Mouse (Mus musculus): ENCODE results near the gene Fam83e.

Gene Fam83e

DNA sequence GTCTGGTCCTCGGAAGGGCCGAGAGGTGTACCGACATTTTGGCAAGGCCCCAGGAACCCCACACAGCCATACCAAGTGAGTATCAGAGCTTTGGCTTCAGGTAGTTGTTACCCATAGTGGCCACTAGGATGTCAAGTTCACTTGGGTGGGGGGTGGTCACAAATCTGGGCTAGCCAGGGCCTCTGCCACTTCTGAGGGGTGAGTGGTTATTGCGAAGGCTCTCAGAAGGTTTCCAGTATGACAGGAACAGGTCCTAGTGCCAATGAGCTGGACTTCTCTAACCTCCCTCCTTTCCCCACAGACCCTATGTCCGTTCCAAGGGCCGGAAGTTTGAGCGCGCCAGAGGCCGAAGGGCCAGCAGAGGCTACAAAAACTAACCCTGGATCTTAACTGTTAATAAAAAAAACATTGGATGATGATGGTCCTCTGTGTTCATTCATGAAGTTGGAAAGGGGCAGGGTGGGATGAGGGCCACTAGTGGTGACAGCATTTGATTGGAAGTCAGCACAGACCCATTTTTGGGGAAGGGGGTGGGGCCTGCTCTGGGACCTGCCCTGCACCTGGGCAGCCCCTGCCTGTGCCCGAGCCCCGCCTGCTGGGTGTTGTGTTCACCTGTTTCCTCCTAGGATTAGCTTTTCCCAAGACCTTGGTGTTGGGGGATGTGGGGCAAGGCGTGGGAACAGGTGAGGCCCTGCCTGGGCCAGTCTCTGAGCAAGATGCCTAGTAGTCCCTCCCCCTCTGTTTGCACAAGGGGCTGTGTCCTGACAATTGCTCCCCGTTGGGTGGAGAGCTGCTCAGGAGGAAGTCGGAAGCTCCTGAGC, at the start of gene Fam83e:
Gene Fam83e, plus strand, starts transcription at position 800 of the 821 bp plus-strand sequence.
- in situ Hi-C loops (cut with MseI, MboI) = no loop called here

DNA sequence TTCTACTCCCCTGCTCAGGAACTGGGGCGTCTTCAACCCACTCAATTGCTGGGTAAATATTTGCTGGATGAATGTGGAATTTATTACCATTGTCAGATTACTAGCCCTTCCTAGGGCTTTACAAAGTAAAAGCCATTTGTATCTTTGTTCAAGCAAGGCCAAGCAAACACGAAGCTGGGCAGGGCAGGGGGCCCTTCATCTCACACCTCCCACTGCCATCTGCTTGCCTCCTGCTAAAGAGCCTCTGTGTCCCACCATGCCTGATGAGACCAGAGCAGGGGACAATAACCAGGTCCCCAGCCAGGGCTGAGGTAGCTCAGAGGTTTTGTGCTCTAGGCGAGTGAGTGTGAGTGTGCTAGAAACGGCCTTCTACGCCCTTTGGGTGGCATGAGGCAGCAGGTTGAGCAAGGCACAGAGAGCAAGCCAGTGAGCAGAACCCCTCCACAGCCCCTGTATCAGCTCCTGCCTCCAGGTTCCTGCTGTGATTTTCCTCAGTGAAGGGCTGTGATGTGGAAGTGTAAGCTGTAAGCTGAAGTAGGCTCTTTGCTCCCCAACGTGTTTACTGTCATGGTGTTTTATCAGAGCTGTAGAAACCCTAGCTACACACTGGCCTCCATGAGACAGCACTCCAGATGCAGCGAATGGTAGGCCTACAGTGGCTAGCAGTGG, 43.3 kb upstream of the Fam83e start:
- in situ Hi-C loops (cut with MseI, MboI) = no loop called here

DNA sequence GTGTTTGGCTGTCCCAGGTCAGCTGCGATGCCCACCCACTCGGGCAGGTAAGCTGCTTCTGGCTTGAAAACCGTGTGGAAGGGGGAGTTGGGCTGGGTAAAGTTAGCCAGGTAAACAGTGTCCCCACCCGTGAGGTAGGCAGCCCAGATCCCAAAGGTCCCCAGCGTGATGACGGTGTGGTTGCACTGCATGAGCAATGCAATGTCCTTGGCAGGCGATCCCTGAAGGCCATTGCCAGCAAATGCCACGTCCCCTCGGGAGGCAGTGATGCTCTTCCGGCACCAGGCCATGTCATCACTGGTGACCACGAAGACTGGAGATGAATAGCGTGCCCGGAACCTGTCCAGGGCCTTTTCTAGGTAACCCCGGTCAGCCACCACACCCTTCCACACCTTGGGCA, 42.5 kb upstream of the Fam83e start:
- in situ Hi-C loops (cut with MseI, MboI) = no loop called here

DNA sequence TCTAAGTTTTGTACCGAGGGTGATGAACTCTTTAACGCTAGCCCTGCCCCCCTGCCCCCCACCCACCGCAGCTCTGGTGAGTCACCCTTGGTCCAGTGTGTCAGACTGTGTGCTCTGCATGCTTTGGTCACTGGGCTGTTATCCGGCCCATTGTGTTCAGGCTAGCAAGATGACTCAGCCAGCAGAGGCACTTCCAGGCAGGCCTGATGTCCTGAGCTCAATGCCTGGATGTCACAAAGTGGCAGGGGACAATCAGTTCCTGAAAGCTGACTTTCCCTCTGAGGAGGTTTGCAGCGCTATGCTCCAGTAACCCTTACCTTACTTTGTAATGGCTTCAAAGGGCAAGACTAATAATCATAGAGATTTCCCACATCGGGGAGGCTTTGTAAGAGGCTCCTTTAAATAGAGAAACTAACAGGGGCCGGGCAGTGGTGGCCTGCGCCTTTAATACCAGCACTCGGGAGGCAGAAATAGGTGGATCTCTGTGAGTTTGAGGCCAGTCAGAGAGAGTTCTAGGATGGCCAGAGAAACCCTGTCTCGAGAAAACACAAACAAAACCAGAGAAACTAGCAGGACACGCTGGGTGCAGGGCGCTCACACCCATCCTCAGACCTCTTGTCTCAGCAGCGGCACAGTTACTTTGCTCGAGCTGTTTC, 40.9 kb upstream of the Fam83e start:
- in situ Hi-C loops (cut with MseI, MboI) = no loop called here

DNA sequence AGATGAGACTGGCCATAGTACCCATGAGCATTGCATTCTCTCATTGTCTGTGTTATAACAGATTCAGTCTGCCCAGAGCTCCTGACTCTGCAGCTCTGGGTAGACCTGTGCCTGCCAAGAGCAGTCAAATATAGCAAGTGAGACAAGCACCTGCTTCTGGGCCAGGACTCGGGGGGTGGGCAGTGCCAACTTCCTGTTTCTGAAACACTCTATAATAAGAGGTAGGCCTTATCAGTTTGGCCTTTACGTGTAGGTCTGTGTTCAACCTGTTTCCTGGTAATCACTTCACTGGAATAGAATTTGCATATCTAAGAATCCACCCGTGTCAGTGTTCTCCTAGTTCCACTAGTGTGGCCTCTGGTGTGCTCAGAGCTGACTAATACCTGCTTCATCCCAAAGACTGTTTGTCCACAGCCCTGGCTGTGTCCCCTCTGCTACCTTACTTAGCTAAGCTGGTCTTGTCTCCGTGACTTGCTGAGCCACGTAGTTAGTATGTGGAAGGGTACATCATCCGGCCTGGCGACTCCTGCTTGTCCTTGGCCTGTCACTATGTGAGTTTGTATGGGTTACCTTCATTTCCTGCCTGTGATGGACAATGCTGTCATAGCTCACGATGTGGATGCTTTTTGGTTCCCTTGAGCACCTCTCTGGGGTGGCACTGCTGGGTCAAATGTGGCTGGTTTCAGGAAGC, 39.8 kb upstream of the Fam83e start:
- in situ Hi-C loops (cut with MseI, MboI) = no loop called here

DNA sequence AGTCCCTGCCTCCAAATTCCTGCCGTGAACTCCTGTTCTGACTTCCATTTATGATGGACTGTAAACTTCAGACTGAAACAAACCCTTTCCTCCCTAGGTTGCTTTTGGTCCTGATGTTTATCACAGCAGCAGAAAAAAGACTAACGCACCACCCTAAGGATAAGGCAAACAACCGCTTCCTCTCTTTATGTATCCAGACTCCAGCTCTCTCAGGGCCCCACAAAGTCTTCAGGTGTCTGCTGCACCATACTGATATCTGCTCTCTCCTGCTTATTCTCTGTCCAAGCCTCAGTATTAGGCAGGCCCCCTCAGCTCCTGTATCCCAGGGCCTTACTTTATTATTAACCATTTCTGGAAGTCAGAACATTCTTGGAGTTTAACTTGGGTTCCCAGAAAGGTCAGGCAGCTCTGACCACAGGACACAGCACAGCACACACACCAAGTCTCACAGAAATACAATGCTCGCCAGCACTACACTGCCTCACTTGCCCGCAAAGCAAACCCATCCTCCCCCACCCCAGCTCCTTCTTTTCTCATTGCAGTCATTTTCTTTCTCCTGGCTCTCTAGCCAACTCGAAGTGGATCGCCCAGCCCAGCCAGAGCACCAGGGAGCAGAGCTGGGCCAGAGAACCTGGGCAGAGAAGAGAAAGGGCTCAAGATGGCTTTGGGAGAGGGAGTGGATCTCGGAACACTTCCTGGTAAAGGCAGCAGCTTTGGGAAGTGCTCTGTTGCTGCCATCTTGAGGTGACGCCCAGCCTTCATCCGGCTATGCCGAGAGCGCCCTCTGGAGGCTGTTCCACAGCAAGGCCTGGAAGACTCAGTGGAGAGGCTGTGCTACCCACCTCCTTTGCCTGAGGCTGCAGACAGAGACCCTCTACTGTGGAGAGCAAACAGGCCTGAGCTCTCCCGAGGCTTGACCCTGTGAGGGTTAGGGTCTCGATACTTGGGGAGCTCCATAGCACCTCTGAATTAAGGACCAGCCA, 38.6 kb upstream of the Fam83e start:
- in situ Hi-C loops (cut with MseI, MboI) = no loop called here

DNA sequence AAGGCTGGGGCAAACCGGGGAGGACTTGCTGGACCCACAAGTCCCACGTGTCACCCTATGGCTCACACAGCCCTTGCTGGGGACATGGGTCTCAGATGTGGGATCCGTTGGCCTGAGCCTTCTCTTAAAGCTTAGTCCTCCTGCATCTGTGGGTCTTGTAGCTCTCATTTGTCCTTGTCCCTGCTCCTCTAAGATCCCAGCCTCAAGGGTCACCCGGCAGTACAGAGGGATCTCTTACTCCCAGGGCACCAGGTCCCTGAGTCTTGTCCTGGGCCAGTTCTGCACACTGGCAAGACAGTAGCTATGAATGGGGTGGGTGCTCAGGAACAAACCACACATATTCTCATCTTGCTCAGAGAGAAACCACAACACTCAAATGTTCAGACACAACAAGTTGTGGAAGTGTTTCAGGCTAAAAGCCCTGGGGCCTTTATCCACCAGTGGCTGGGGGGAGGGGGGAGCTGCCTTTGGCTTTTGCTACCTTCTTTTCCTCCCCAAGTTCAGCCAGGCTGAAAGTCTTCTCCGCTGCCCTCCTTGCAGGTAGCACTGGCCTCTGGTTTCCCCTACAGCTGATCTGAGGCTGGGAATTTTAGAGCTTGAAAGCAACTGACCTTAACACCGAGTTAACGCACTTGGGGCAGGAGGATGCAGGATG, 37.5 kb upstream of the Fam83e start, which contains the start of gene Ntn5:
Gene Ntn5, plus strand, starts transcription at position 627 of the 655 bp plus-strand sequence.
- in situ Hi-C loops (cut with MseI, MboI) = no loop called here

DNA sequence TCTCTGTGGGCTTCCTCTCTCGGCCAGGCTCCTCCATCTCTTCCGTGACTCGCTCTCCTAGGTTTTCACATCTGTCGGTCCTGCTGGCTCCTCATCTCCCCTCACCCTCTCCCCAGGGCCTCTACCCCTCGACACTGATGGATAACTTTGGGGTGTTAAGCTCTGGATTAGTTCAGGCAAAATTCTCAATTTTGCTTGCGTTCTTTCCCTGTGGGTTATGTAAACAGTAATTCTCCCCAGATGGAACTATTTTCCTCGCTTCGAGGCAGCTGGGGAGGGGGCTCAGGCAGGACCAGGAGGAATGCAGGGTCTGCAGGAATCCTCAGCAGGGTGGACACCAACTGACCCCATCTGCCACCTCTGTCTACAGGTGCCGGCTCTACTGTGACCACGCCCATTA, 35.2 kb upstream of the Fam83e start:
- in situ Hi-C loops (cut with MseI, MboI) = no loop called here

DNA sequence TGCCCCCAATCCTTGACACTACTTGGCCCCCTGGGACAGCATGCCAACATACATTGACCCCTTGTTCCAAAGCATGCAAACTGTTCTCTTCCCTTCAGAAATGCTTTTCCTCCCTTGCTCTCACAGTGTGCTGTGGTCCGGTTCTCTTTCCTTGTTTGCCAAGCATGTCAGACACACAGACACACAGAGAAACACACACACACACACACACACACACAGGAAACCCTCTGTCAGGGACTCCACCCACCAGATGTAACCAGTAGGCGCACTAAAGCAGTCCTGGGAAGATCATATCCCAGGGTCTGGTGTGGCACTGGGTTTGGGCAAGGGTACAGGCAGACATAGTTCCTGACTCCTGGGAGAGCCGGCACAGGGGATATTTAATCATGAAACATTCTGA, 34.2 kb upstream of the Fam83e start:
- in situ Hi-C loops (cut with MseI, MboI) = no loop called here

DNA sequence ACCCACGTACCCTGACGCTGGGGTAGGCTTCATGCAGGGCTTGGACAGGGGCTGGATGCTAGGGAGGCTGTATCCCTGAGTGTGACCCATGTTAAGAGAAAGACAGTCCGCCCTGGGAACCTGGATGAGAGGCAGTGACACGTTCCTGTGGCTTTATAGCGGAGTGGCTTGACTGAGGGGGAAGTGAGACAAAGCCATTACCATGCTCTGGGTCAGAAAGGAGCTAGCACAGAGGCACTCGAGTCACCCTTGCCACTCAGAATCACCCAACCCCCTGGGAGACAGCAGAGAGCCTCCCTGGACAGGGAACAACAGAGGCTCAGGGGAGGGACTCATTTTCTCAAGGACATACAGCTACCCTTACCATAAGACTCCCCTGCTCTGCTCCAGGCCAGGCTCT, 31.9 kb upstream of the Fam83e start:
- in situ Hi-C loops (cut with MseI, MboI) = no loop called here

DNA sequence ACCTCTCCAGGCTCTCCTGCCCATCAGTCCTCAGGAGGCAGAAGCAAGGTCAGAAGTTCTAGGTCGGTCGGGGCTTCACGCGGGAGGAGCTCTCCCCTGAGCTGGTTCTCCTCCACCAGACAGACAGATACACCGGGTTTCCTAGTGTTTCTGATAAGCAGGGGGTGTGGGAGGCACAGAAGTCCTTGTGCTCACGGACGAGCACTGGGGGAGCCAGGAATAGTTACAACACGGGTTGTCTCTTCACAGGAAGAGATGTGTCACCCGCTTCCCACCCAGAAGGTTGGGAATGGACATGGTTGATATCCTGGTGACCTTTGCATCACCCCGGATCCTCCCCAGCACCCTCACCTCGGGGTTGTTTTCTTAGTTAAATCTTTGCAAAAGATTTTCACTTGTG, 31.2 kb upstream of the Fam83e start:
- in situ Hi-C loops (cut with MseI, MboI) = no loop called here

DNA sequence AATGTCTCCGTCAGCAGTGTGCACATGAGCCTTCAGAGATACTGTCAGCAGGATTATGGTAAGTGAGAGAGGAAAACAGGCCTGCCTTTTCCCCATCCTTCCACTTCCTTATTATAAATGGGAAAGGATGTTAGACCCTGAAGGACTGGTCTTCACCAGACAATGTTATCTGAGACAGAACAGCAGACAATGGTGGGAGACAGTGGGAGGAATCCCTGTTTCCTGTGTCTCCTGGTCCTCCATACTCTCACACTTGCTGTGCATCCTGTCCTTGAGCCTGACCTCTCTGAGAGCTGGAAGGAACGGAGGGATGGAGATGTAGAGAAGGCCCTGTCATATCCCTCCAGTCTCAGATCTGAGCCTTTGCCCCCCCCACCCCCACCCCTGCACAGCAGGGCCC, 28.6 kb upstream of the Fam83e start:
- in situ Hi-C loops (cut with MseI, MboI) = no loop called here

DNA sequence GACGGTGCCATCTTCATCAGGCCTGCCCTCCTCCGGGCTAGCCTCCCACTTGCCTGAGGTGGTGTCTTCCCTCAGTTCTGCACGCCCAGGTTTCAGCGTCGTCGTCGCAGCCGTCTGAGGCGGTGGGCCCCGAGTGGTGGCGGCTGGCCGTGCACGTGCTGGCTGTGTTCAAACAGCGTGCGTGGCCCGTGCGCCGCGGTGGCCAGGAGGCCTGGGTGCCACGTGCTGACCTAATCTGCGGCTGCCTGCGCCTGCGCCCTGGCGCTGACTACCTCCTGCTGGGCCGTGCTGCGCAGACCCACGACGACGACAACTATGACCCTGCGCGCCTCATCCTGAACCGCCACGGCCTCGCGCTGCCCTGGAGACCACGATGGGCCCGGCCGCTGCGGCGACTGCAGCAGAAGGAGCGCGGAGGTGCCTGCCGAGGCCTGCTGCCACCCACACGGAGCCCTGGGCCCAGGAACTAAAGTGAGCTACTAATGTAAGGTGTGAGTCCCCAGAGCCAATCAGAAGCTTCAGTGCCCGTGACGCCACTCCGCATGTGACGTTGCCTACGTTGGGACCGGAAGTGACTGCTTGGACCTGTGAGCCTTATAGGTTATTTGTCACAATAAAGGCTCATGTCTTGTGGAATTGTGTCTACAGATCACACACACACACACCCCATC, 27.0 kb upstream of the Fam83e start, which contains the start of gene Sec1:
Gene Sec1, minus strand, starts transcription at position 482 of the 671 bp plus-strand sequence.
- in situ Hi-C loops (cut with MseI, MboI) = no loop called here

DNA sequence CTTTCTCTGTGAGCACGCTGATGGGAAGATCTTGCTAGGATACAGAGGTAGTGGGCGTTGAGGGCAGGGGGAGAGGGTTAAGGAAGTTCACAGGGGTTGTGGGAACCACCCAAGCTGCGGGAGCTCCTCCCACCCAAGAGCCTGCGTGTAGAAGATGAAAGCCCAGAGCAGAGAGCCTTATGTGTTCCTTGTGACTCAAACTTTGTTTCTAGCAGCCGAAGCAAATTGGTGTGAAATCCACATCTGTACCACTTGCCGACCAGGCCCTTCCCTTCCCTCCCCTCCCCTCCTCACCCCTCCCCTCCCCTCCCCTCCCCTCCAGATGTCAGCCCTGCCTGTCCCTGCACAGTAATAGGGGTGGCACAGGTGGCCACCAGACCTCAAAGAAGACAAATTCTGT, 25.9 kb upstream of the Fam83e start:
- in situ Hi-C loops (cut with MseI, MboI) = no loop called here

DNA sequence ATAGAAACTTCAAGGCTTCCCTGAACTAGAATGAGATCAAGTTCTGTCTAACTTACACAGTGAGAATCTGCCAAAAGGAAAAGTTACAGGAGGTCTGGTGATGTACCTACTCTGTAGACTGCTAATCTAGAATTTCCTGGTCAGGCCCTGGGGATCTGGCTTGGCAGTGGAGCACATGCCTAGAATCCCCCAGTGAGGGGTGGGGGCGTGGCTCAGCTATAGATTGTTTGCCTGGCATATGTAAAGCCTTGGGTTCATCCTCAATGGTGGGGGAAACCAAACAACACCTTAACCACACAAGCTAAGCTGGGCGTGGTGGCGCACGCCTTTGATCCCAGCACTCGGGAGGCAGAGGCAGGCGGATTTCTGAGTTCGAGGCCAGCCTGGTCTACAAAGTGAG, 23.1 kb upstream of the Fam83e start:
- in situ Hi-C loops (cut with MseI, MboI) = no loop called here

DNA sequence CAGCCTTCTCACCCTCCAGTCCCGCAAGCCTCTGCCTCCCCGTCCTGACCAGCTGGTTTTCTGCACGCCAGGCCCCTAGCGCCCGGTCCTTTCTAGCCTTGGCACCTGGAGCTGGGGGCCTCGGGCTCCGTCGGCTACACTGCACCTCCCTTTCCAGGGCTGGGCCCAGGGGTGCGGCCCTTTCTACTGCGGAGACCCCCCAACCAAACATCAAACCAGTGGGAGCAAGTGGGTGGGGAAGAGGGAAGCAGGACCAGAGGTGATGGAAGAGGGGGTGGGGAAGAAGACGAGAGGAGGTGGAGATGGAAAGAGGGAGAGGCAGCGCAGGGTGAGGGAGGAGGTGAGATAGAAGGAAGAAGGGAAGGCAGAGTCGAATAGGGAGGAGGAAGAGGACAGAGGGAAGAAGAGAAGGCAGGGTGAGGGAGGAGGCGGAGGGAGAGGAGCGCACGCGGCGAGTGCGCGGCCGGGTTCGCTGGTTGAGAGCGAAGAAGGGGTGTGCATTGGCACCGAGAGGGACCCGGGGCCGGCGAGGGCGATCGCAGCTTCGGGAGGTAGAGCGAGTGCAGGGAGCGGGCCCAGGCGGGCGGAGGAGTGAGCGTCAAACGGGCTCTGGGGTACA, 21.4 kb upstream of the Fam83e start, which contains the start of gene Car11:
Gene Car11, plus strand, starts transcription at position 321 of the 619 bp plus-strand sequence.
- in situ Hi-C loops (cut with MseI, MboI) = no loop called here

DNA sequence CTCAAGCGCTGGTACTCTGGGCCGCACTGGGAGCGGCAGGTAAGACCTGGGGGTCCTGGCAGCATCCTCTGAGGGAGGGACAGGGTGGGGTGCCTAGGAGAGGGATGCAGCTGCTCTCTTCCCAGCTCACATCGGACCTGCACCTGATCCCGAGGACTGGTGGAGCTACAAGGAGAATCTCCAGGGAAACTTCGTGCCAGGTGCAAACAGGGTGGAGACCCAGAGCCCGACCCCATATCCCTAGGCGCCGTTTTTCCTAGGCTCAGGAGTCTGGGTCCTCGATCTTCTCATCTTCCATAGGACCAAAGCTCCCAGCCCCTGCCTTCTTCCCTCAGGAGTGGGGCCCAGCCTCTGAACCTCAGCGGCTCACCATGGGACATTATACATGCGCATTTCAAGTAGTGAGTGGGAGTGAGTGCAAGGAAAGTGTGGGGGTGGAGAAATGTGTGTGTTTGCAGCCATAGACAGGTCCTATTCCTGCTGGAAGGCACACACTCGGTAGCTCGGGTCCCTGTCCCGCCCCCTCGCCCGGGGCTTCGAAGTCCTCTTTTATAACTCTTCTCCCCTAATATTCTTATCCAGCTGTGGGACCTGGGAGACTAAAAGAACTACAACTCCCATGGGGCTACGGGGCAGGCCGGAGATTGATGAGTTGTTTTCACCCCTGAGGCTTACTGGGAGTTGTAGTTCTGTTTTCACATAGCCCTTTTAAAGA, 20.6 kb upstream of the Fam83e start:
- in situ Hi-C loops (cut with MseI, MboI) = no loop called here

DNA sequence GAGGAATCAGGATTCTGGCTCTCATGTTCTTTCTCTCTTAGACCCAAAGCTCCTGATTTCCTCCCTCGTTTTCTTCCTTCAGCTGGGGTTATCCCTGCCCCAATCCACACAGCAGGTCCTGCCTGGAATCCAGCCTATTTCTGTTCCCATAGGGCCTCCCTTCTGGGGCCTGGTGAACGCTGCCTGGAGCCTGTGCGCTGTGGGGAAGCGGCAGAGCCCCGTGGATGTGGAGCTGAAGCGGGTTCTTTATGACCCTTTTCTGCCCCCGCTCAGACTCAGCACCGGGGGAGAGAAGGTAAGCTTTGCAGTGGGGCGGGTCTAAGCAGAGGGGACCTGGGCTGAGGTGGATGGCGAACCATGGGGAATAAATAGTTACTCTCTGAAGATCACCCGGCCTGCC, 19.9 kb upstream of the Fam83e start:
- in situ Hi-C loops (cut with MseI, MboI) = no loop called here

Data from mouse trophoblast stem cell (cell line).